Mouse (Mus musculus) right cerebral cortex, adult 18-20 months (tissue): ENCODE results near the gene Enkur.
"Not testable (repeated sequence)": the region's sequence is repeated elsewhere in the genome, so short reads cannot be mapped to it uniquely, and the experiment has no call there.

Source experiments
- DNase-seq: peaks from one replicate; pipeline ENCODE4 v3.0.0; 2022; ENCODE audit warnings: mixed read lengths

Gene Enkur

DNA sequence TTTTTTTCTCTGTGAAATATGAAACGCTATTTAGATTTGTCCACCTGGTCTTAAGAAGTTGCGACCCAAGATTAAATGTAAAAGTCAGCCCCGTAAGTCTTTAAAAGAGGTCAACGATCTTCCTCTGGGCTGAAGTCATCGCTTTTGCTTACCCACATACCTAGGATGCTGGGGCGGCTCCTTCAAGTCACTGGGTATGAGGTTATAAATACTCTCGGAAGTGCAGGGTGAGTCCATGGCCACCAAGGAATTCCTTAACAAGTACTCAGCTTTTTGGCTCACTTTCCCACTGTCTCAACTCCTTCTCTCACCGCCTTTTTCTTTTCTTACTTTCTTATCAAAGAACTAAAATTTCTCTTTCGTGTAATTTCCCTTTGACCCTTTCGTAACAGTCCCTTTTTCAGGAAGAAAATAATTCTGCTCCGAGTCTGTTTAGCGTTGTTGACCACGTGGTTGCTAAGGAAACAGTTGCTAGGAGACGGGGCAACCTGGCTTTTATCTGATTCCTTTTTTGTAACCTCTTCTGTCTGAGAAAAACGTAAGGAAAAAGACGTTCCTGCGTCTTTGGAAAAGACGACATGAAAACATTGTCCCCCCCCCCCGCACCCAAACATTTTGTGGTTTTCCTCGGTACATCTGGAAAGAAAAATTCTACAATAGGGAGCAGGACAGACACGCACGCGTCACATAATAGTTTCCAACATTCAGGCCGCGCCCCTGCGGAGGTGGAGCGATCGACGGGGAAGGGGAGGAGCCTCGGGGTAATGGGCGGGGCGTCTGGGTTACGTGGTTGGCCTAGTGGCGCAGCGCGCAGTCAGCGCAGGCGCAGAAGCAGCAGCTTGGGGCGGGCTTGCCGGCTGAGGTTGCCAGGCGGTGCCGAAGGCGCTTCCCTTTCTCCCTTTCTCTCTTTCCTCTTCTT is at the start of gene Enkur, which contains the start of gene Thnsl1:
Enkur (minus strand) TSS at position 454 of the 919 bp plus-strand sequence.
Thnsl1 (plus strand) TSS at position 813 of the 919 bp plus-strand sequence.
- DNase-seq = peak; percentile 97

DNA sequence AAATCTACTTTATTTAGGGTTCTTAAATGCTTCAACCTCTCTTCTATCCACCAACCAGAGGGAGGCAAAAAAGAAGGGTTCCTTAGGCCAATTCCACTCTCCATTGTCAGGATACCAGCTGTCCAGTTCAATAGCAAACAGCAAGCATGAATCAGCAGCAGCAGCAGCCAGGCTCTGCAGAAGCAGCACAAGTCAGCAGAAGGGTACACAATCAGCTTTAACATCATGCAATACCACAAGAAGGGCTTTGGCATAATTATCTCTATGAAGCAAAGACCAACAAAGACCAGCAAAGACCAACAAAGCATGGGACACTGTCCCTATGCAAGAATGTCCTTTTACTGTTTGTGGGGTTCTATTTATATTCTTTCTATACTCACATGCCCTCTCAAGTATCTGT is 49.1 kb upstream of the Enkur start:
- DNase-seq = no peak

DNA sequence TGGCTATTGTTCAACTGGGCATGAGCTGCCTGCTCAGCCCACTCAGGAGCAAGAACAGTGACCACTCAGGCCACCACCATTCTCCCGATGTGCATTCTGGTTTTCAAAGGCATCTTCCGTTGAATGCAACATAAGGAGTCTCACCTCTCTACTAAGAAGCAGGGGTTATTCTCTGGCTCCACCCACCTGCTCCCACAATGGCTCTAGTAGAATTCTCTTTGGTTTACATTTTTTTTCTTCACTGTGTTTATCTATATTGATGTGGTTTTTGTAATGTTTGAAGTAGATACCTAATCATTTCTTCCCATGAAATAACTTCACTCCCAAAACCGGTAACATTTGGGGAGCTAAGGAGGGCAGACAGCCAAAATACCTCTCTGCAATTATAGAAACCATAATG is 48.5 kb upstream of the Enkur start:
- DNase-seq = no peak

DNA sequence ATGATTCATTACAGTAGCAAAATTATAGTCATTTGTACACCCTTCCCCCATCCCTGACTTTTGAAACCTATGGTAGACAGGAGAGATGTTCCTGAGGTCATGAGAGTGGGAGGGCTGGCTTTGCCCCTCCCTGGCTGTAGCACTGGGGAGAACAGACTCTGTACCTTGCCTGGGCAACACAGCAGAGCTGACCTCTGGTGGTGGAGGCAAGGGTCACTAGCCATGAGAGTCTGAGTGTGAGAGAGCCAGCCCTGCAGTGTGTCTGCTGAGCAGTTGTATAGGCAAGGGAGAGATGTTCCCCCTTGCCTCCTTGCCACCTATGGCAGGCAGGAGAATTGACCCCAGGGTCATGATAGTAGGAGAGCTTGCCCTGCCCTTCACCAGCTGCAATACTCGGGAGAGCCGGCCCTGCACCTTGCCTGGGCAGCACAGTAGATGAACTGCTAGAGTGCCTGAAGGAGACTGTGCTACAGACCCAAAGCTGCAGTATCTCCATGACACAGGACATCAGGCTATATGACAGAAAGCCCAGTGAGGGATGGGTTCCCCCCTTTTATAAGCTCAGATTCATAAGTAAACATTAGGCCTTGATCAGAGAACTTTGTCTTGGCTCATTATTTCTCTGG is 40.4 kb upstream of the Enkur start:
- no peak for DNase-seq

DNA sequence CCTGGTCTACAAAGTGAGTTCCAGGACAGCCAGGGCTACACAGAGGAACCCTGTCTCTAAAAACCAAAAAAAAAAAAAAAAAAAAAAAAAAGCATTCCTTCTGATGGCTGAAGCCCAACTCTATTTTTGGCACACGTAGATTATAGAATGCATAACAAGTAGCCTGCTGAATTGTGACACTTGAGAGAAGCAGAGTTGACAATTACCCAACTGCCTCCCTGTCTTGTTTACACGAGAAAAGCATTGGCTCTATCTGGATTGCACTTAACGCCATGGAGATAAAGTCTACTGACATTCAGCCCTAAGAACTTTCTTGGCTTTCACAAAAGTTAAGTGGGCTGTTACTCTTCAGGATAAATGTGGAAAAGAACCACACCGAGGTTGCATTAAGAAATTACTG is 39.8 kb upstream of the Enkur start:
- no peak for DNase-seq

DNA sequence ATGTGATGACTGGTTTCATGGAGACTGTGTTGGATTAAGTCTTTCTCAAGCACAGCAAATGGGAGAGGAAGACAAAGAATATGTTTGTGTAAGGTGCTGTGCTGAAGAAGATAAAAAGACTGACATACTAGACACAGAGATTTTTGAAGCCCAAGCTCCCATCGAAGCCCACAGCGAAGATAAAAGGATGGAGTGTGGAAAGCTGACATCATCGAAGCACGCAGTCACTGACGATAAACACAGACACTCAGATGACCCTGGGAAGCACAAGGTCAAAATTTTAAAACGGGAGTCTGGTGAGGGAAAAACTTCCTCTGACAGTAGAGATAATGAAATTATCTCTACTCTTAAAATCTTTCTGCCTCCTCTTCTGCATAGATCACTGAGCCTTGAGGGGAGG is 38.9 kb upstream of the Enkur start:
- DNase-seq = not testable (repeated sequence)

DNA sequence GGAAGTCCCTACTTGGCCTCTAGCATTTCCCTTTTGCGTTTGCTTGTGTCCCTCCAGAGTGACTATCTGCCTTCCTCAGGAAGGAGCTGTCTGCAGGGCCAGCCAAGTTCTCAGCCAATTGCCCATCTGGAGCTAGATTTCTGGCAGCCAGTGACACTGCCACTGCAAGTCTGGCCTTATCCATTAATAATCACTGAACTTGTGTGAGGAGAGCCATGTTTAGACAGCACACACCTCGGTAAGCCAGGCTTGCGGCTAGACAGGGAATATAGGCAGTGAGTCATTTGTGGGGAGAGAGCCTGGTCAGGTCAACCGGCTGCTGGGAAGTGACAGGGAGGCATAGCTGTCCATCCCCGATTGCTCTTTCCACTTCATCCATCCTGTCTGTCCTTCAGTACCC is 31.7 kb upstream of the Enkur start:
- no peak for DNase-seq

DNA sequence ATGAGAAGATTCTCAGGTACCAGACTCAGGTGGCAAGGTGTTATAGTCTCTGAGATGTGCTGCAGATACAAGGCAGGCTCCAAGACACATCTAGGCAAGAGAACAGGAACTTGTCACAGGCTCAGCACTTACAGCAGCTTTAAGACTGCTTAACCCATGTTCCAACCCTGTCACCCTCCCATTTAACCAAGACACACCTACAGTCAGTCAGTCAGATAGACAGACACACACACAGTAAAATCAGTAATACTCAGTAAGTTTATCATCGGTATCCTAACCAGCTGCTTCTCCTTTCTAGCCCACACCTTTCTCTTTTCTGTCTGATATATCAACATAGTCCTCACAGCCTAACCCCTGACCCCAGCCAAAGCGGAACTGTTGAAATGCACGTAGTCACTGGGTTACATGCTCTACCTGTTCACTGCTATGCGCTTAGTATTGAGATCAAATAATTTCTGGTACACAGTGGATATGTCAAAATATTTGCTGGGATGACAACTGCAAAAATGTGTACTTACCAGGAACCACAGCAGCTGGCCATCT is 30.8 kb upstream of the Enkur start:
- DNase-seq = no peak

DNA sequence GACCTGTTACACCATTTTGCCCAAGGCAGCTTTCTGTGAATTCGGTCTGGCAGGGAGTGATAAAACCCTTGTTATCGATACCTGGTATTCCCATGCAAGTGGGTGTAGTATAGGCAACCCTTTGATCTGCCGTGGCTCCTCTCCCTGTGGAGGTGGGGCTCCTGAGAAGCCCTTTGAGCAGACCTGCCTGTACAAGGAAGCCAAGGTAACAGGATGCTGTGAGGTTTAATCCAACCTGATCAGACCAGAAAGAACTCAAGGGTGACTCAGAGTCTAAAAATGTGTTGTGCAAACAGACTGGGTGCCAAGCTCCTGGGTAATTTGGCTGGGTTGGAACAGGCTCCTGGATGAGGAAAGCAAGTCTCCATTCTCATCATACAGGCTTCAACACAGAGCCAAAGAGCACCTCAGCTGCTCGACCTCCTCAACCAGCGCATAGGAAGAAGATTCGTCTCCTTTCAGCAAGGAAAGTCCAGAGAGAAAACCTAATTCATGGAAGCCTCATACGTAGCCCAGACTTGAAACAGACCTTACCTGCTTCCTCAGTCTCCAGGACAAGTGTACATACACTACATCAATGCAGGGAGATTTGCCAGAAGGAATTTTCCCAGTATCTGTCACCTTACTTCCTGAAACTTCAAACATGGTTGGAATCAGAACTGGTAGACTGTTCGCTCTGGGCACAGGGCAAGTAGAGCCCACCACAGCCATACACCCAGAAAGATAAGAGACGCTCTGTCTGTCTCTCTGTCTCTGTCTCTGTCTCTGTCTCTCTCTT is 29.9 kb upstream of the Enkur start:
- no peak for DNase-seq

DNA sequence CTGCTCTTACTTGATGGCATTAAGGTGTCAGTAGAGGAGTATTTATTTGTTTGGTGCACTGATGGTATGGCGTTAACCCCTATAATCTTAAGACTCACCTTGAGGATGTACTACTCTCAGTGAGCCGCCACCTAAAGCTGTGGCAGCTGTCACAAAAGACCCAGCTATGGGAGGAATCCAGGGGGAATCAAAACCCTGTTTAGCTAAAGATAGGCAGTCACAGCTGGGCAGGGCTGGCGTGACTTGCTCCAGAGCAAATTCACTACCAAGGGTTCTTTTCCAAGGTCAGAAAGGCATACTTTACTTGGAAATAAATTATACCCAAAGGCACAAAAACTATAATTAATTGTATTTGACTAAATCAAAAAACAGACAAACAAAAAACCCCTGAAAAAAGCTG is 26.0 kb upstream of the Enkur start:
- no peak for DNase-seq

DNA sequence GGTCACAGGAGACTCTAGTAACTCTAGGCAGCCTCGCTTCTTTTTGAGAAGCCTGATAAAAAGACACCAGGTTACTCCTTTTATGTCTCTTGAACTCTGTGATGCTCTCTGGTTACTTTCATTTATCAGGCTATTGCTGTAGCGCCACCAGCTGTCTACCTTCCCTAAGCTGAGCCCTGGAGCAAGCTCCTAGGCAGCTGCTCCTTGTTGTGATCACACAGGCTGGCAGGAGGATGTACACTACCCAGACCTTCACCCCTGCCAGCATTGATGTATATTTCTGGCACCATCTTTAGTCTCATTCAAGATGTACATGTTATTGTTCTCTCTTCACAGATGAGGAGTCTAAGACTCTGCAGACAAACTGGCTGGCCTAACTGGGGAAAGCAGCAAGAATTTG is 25.1 kb upstream of the Enkur start:
- DNase-seq = no peak

DNA sequence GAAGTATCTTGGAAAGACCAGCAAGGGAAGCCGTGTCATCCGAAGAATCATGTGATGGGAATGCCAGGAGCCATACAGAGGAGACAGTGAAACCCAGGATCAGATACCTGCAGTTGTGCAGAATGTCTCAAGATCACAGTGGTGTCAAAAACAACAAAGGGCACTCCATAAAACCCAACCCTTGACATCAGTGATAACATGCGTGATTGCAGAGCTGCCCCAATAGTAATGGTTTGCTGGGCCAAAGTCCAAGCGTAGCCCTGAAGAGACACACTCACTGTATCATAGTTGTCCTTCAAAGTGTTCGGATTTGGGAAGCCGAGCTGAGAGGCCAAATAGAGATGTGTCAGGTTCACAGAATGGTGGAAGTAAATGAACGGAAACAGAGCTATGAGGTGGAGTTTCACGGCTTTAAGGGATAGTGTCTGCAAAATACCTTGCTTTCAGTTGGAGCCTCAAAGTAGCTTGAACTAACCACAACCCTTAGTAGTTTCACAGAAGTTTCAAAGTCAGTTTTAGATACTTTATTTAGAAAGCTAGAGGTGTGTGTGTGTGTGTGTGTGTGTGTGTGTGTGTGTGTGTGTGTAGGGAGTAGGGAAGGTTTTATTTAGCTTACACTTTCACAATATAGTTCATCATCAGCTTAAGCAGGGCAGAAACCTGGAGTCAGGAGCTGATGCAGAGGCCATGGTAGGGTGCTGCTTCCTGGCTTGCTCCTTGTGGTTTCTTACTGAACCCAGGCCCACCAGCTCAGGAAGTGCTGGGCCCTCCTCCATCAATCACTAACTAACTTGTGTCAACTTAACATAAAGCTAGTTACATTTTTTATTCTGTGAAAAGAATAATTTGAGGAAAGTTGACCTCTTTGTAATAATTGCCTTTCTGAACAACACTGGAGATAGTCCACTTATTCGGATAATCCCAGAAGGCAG is 17.6 kb upstream of the Enkur start:
- DNase-seq = no peak

DNA sequence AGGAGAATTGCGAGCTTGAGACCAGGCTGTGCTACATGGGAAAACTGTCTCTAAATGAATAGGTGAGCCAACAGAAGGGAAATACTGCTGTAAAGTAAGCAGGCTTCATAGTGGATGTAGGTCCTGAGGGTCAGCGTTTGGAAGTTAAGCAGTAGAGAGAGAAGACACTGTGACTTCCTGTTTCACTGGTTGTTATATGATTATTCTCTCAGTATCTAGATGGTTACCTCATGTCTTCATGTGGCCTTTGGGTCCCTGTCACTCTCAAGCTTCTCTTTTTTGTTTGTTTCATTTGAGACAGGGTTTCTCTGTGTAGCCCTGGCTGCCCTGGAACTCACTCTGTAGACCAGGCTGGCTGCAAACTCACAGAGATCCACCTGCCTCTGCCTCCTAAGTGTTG is 10.1 kb upstream of the Enkur start:
- DNase-seq = no peak

DNA sequence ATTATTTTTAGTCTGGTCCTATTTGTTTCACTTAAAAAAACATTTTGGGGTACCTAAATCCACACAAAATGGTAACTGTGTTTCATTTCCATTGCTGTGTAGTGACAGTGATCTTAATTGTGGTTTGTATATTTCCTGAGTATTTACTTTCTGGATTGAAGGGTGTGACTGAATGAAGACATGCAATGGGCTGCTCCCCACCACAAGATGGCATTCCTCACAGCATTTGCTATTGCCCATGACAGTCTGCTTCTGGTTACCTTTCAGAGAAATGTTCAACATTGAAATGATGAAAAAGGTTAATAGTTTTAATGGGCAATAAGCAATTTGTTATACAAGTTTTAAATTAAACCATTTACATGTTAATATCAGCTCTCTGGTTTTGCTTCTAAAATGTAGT is 9.2 kb upstream of the Enkur start:
- DNase-seq = no peak

DNA sequence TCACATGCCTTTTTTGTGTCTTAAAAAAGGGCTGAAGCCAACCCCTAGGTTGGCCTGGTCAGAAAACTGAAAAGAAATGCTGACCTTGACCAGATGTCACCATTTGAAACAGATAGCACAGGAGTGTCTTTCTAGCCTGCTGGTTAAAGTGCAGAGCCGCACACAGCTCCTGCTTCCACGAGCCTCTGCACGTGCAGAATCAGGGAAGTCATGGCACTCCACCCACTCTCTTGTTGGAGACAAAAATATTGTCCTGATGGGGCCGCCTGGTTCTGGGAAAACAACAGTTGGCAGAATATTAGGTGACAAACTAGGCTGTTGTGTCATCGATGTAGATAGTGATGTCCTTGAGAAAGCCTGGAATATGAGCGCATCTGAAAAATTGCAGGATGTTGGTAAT is 6.2 kb upstream of the Enkur start:
- no peak for DNase-seq

DNA sequence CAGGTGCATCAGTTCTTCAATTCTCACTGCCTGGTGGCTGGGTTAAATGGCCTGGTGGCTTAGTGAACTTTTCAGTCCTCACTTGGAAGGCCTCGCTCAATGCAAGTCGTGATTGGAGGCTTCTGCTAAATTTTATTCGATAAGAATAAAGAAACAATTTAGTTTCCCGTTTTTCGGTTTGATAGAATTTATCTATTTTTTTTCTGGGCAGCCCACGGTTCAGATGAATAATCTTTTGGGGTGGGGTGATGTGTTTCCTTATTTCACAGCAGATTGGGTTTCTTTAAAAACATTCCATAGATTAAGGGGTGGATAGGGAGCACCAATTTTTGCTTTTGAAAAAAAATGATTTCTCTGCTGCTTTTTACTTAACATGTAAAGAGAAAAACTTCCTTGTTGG is 1.1 kb upstream of the Enkur start:
- no peak for DNase-seq

DNA sequence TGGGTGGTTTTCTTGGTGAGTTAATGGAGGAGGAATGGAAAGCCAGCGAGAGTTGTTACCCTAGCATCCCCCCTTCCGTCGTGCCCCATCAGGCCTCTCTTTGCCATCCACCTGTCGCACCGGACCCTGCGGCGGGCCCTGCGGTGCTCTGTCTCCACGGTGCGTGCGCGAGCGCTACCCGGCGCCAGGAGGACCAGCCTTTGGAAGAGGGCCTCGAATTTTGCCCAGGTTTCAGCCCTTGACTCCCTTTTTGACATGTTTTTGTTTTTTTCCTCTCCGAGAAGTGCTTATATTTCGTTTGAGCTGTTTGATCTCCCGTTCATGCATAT is 630 bp upstream of the Enkur start:
- no peak for DNase-seq

DNA sequence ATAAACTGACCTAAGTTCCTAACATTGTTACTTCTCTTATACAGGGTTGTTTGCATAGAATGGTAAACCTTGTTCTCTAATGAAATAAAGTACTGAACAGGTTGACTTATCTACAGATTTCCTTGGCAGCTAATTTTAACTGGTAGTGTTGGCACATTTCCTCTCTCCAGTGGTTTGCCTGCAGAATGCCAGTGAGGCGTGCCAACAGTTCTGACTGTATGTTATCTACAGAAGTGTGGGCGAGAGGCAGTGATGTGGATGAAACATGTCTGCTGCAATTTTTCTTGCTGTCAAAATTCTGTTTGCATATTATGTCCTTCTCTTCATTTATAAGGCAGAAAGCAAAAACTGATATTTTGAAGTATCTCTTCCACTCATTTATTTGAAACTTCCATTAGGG is 2.4 kb downstream of the Enkur start:
- peak; percentile 17 for DNase-seq

DNA sequence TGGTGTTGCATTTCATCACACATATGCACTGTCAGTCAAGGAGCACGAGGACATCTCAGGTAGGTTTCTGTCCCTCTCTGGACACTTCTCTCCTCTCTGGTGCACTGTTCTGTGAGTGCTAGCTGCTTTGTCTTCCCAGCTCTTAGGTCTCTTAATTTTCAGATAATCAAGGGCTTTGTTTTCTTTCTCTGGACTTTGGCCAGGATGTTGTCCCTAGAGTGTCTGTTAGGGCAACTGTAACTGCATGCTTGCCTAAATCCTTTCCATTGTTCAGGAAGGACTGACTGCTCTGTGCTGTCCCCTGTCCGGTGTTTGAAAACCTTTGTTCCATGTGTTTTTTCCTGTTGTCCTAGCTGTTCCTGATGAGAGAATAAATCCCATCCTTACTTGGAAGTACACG is 6.1 kb downstream of the Enkur start:
- no peak for DNase-seq

DNA sequence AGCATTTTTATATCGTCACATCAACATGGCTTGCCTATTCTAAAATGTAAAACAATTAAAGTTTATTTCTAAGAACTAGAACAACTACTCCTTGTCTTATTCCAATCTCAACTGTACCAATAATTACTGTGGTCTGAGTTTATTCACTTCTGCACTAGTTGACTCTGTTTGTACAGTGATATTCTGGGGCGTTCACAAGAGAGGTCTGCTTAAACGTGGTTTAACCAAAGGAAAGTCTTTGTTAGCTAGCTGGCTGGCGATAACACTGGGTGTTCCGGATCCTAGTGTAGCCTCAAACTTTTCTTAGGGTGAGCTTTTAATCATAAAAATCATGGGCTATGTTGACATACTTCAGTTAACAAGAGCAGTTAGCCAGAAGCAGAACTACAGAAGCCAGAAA is 9.9 kb downstream of the Enkur start:
- DNase-seq = no peak

DNA sequence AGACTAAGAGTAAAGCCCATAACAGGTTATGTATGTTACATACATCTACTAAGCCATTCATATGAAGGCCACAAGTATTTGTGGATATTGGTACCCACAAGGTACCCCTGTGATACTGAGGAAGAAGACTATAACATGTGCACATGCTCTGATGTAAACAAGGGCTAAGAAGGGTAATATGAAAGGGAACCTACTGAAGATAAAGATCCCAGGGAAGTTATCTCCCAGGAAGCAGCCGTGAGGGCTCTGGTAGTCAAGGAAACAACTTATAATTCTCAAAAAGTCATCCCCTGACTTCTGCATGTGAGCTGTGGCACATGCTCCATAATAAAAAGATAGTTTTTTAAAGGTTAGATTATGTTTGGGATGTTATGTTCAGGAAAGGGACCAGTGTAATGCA is 13.9 kb downstream of the Enkur start:
- DNase-seq = no peak

DNA sequence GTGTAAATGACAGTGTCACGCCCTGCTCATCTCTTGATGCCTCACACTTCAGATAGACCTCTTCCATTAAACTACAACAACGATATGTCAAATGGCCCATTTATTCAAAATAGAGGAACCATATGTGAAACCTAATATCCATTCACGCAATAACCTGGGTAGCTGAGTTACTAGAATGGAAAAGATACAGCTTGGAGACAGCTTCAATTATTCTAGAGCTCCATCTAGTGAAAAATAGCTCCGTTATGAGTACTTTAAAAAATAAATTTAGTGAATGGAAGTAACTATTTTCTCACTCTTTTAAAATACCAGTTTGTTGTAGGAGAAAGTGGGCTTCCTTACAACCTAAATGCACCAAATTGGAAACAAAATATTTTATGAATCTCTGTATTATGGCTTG is 16.6 kb downstream of the Enkur start:
- DNase-seq = no peak
